Mouse (Mus musculus): Measurements from ENCODE around the gene Zfp92. TPM values are rescaled to one million over a fixed set of nuclear protein-coding genes. Genes with fewer than 3 reads are reported as not detected.
A peak's percentile ranks its signal among the peaks of the same experiment; 100 is the strongest.
"Not testable (repeated sequence)": the region's sequence is repeated elsewhere in the genome, so short reads cannot be mapped to it uniquely, and the experiment has no call there.

Gene Zfp92
- polyA plus RNA-seq (2014; fragmentation: Nextera tagmentation; extraction: Ambion mirVana) = 0.19 and 0.27 TPM in 2 replicates

DNA sequence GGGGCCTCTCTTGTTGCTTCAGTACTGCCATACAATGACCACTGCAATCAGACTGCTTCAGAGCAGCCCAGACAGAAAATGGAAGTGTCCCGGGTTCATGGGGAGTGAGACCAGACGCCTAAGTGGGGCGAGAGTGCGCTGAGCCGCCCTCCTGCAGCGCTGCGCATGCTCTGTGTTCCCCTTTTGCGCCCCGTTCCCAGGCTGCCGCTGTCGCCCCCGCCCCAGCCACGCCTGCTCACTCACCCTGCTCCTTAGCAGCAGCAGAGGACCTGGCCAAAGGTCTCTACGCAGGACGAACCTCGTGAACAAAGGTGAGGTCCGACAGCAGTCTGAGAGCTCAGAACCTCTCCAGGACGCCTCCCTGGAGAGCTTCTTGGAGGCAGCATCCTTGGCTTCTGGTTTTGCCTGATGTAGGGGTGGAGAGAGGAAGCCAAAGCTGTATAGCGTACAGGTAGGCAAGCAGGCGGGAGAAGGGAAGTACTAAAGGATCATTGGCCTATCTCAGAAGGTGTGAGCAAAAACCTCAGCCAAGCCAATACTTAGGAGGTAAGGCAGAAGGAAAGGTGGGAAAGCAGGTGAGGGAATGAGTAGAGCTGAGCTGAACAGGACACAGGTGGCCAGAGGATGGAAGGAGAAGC lies at the start of gene Zfp92:
Gene Zfp92 (plus strand): TSS at position 217 of the 638 bp plus-strand sequence.
- H3K27me3 ChIP-seq (ENCODE audit: control insufficient read depth, insufficient read depth, low read length) = peaks cover 2% of the 10 kb centered on the region
- DNase-seq (ENCODE audit: low spot score) = peak; percentile 26
- 0 out of 2 replicates have a peak within 1 kb of the TSS, but pooled peaks have one; percentile 6 for H3K4me3 ChIP-seq (ENCODE audit: low read depth, low read length)
- WGBS = 21% methylated on average over 20 of the region's 20 CpGs
- no peaks in the 10 kb centered on the region for H3K9me3 ChIP-seq (ENCODE audit: control insufficient read depth, low read length)
- no peak within 1 kb of the TSS for H3K9ac ChIP-seq (ENCODE audit: low read length)
- H3K36me3 ChIP-seq (ENCODE audit: control insufficient read depth, insufficient read depth, low read length) = no peaks in the 10 kb centered on the region
- ATAC-seq (ENCODE audit: insufficient number of reproducible peaks, low FRiP score, low TSS enrichment, low read depth) = no peak
- H3K4me1 ChIP-seq (ENCODE audit: control insufficient read depth, insufficient read depth, low read length) = no peaks in the 10 kb centered on the region
- H3K27ac ChIP-seq (replicated peaks; ENCODE audit: low read depth, low read length) = no peak within 1 kb of the TSS
- H3K4me2 ChIP-seq (ENCODE audit: low read depth, severe bottlenecking) = peak within 1 kb of the TSS; percentile 44

DNA sequence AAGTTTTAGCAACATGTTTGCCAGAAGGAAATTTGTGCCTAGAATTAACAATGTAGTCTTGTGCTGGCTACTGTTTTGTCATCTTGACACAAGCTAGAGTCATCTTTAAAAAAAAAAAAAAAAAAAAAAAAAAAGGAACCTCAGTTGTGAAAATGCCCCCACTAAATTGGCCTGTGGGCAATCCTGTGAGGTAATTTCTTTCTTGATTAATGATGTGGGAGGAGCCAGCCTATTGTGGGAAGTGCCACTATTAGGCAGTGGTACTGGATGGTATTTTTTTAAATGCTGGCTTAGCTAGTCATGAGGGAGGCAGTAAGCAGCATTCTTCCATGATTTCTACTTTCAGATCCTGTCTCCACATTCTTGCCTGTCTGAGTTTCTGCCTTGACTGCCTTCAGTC lies 47.6 kb upstream of the Zfp92 start:
- H3K9ac ChIP-seq (ENCODE audit: low read length) = no peak overlapping the region
- DNase-seq (ENCODE audit: low spot score) = no peak
- H3K27ac ChIP-seq (replicated peaks; ENCODE audit: low read depth, low read length) = no peak overlapping the region
- no peaks in the 10 kb centered on the region for H3K4me1 ChIP-seq (ENCODE audit: control insufficient read depth, insufficient read depth, low read length)
- H3K4me2 ChIP-seq (ENCODE audit: low read depth, severe bottlenecking) = no peak overlapping the region
- no peak for ATAC-seq (ENCODE audit: insufficient number of reproducible peaks, low FRiP score, low TSS enrichment, low read depth)
- H3K27me3 ChIP-seq (ENCODE audit: control insufficient read depth, insufficient read depth, low read length) = no peaks in the 10 kb centered on the region
- no peaks in the 10 kb centered on the region for H3K36me3 ChIP-seq (ENCODE audit: control insufficient read depth, insufficient read depth, low read length)
- H3K9me3 ChIP-seq (ENCODE audit: control insufficient read depth, low read length) = no peaks in the 10 kb centered on the region
- no peak overlapping the region for H3K4me3 ChIP-seq (ENCODE audit: low read depth, low read length)

DNA sequence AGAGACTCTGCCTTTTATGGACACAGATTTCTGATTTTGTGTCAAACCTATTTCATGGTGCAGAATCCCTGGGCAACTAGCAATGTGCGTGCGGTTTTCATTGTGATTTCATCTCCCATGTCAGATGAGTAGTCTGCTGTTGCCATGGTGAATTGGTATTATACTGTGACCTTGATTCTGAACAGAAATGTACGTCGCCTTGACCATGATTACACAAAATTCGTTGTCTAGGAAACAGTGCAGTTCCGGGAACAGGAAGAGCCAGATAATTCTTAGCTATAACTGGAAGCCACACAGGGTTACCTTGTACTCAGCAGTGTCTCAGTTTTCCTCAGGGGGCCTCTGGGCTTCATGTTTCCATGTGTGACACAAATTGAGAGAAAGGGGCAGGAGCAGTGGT lies 26.5 kb upstream of the Zfp92 start:
- no peaks in the 10 kb centered on the region for H3K9me3 ChIP-seq (ENCODE audit: control insufficient read depth, low read length)
- no peak overlapping the region for H3K4me2 ChIP-seq (ENCODE audit: low read depth, severe bottlenecking)
- 85% methylated on average over 6 of the region's 6 CpGs for WGBS
- no peaks in the 10 kb centered on the region for H3K4me1 ChIP-seq (ENCODE audit: control insufficient read depth, insufficient read depth, low read length)
- H3K27me3 ChIP-seq (ENCODE audit: control insufficient read depth, insufficient read depth, low read length) = no peaks in the 10 kb centered on the region
- no peak overlapping the region for H3K4me3 ChIP-seq (ENCODE audit: low read depth, low read length)
- H3K27ac ChIP-seq (replicated peaks; ENCODE audit: low read depth, low read length) = no peak overlapping the region
- no peaks in the 10 kb centered on the region for H3K36me3 ChIP-seq (ENCODE audit: control insufficient read depth, insufficient read depth, low read length)
- no peak for DNase-seq (ENCODE audit: low spot score)
- no peak overlapping the region for H3K9ac ChIP-seq (ENCODE audit: low read length)
- no peak for ATAC-seq (ENCODE audit: insufficient number of reproducible peaks, low FRiP score, low TSS enrichment, low read depth)

- no peaks in the 10 kb centered on the region for H3K27me3 ChIP-seq (ENCODE audit: control insufficient read depth, insufficient read depth, low read length)
Measured at GRCm38 (mm10) chrX:73384924-73385323, 26.0 kb upstream of the Zfp92 start.

GRCm38 (mm10) chrX:73391481-73391880 lies 19.4 kb upstream of the Zfp92 start:
- H3K4me1 ChIP-seq (ENCODE audit: control insufficient read depth, insufficient read depth, low read length) = no peaks in the 10 kb centered on the region
- no peaks in the 10 kb centered on the region for H3K27me3 ChIP-seq (ENCODE audit: control insufficient read depth, insufficient read depth, low read length)
- ATAC-seq (ENCODE audit: insufficient number of reproducible peaks, low FRiP score, low TSS enrichment, low read depth) (no peak), DNase-seq (ENCODE audit: low spot score) (no peak)
- no peak overlapping the region for H3K4me2 ChIP-seq (ENCODE audit: low read depth, severe bottlenecking)
- H3K9me3 ChIP-seq (ENCODE audit: control insufficient read depth, low read length) = no peaks in the 10 kb centered on the region
- no peak overlapping the region for H3K9ac ChIP-seq (ENCODE audit: low read length)
- 91% methylated on average over 4 of the region's 4 CpGs for WGBS
- no peaks in the 10 kb centered on the region for H3K36me3 ChIP-seq (ENCODE audit: control insufficient read depth, insufficient read depth, low read length)
- H3K4me3 ChIP-seq (ENCODE audit: low read depth, low read length) = no peak overlapping the region
- H3K27ac ChIP-seq (replicated peaks; ENCODE audit: low read depth, low read length) = no peak overlapping the region

More at GRCm38 (mm10) chrX:73384924-73385323, 26.0 kb upstream of the Zfp92 start:
- no peak overlapping the region for H3K4me3 ChIP-seq (ENCODE audit: low read depth, low read length)
- H3K4me2 ChIP-seq (ENCODE audit: low read depth, severe bottlenecking) = no peak overlapping the region
- no peak overlapping the region for H3K9ac ChIP-seq (ENCODE audit: low read length)
- no peaks in the 10 kb centered on the region for H3K36me3 ChIP-seq (ENCODE audit: control insufficient read depth, insufficient read depth, low read length)
- 36% methylated on average over 1 of the region's 1 CpGs for WGBS
- H3K27ac ChIP-seq (replicated peaks; ENCODE audit: low read depth, low read length) = no peak overlapping the region
- no peaks in the 10 kb centered on the region for H3K4me1 ChIP-seq (ENCODE audit: control insufficient read depth, insufficient read depth, low read length)
- no peak for ATAC-seq (ENCODE audit: insufficient number of reproducible peaks, low FRiP score, low TSS enrichment, low read depth)
- DNase-seq (ENCODE audit: low spot score) = no peak
- H3K9me3 ChIP-seq (ENCODE audit: control insufficient read depth, low read length) = no peaks in the 10 kb centered on the region

- Histone ChIP-seq H3K4me3 (ENCODE audit: low read depth, low read length) (no peak overlapping the region), H3K4me2 (ENCODE audit: low read depth, severe bottlenecking) (no peak overlapping the region), H3K9ac (ENCODE audit: low read length) (no peak overlapping the region), H3K36me3 (ENCODE audit: control insufficient read depth, insufficient read depth, low read length) (no peaks in the 10 kb centered on the region), H3K27me3 (ENCODE audit: control insufficient read depth, insufficient read depth, low read length) (no peaks in the 10 kb centered on the region), H3K4me1 (ENCODE audit: control insufficient read depth, insufficient read depth, low read length) (no peaks in the 10 kb centered on the region), H3K27ac (replicated peaks; ENCODE audit: low read depth, low read length) (no peak overlapping the region), H3K9me3 (ENCODE audit: control insufficient read depth, low read length) (no peaks in the 10 kb centered on the region)
- ATAC-seq (ENCODE audit: insufficient number of reproducible peaks, low FRiP score, low TSS enrichment, low read depth) (no peak), DNase-seq (ENCODE audit: low spot score) (no peak)
- whole genome bisulfite sequencing = 79% methylated on average over 1 of the region's 1 CpGs
Measured at GRCm38 (mm10) chrX:73396446-73396845, 14.4 kb upstream of the Zfp92 start.

DNA sequence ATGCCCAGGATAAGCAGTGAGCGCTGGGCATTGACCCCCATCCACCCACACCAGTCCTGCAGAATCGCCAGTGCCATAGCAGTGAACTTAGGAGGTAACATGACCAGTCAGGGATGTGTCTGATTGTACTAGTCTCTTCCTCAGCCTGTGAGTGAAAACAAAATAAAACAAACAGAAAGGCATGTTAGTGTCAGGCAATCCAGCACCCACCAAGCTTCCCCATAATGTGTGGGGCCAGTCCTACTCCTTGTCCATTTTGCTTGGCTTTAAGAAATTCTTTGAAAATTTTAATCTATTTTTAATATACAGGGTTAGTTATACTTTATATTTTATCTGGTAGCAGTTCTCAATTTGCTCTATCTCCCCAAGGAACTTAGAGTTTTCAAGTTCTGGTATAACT lies 12.3 kb upstream of the Zfp92 start, which contains the start of gene Gm18336:
Gene Gm18336 (minus strand): TSS at position 101 of the 400 bp plus-strand sequence.
- not testable (repeated sequence) for H3K27me3 ChIP-seq (ENCODE audit: control insufficient read depth, insufficient read depth, low read length); H3K27ac ChIP-seq (replicated peaks; ENCODE audit: low read depth, low read length); H3K4me3 ChIP-seq (ENCODE audit: low read depth, low read length); H3K4me2 ChIP-seq (ENCODE audit: low read depth, severe bottlenecking); H3K9ac ChIP-seq (ENCODE audit: low read length); DNase-seq (ENCODE audit: low spot score); H3K4me1 ChIP-seq (ENCODE audit: control insufficient read depth, insufficient read depth, low read length); H3K36me3 ChIP-seq (ENCODE audit: control insufficient read depth, insufficient read depth, low read length); H3K9me3 ChIP-seq (ENCODE audit: control insufficient read depth, low read length); ATAC-seq (ENCODE audit: insufficient number of reproducible peaks, low FRiP score, low TSS enrichment, low read depth)
- WGBS = 75% methylated on average over 2 of the region's 2 CpGs

- no peaks in the 10 kb centered on the region for H3K4me1 ChIP-seq (ENCODE audit: control insufficient read depth, insufficient read depth, low read length)
- WGBS = 86% methylated on average over 20 of the region's 20 CpGs
Measured at GRCm38 (mm10) chrX:73400951-73401350, 9.9 kb upstream of the Zfp92 start.

DNA sequence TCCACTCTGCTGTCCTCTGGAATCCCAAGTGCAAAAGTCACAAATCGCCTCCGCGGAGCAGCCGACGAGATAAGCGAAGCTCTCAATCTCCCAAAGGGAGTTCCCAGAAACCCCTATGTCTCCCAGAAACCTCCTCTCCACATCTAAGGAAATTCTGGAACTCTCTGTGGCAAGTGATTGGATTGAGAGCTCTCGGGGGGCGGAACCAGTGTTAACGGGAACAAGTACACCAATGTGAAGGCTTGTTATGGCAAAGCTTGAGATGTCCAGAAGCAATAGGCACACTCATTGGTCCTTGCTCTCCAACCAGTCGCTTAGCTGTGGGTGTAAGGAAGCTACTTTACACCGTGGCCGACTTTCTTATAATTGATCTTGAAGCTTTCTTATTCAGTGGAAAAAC lies 9.3 kb upstream of the Zfp92 start:
- Histone ChIP-seq H3K27ac (replicated peaks; ENCODE audit: low read depth, low read length) (no peak overlapping the region), H3K9me3 (ENCODE audit: control insufficient read depth, low read length) (no peaks in the 10 kb centered on the region), H3K9ac (ENCODE audit: low read length) (no peak overlapping the region), H3K4me2 (ENCODE audit: low read depth, severe bottlenecking) (no peak overlapping the region), H3K4me1 (ENCODE audit: control insufficient read depth, insufficient read depth, low read length) (no peaks in the 10 kb centered on the region), H3K4me3 (ENCODE audit: low read depth, low read length) (no peak overlapping the region), H3K36me3 (ENCODE audit: control insufficient read depth, insufficient read depth, low read length) (no peaks in the 10 kb centered on the region), H3K27me3 (ENCODE audit: control insufficient read depth, insufficient read depth, low read length) (no peaks in the 10 kb centered on the region)
- ATAC-seq (ENCODE audit: insufficient number of reproducible peaks, low FRiP score, low TSS enrichment, low read depth) = no peak
- no peak for DNase-seq (ENCODE audit: low spot score)
- 94% methylated on average over 12 of the region's 12 CpGs for WGBS

More at GRCm38 (mm10) chrX:73400951-73401350, 9.9 kb upstream of the Zfp92 start:
- Histone ChIP-seq H3K27me3 (ENCODE audit: control insufficient read depth, insufficient read depth, low read length) (no peaks in the 10 kb centered on the region), H3K36me3 (ENCODE audit: control insufficient read depth, insufficient read depth, low read length) (no peaks in the 10 kb centered on the region), H3K9me3 (ENCODE audit: control insufficient read depth, low read length) (no peaks in the 10 kb centered on the region), H3K4me2 (ENCODE audit: low read depth, severe bottlenecking) (no peak overlapping the region), H3K27ac (replicated peaks; ENCODE audit: low read depth, low read length) (no peak overlapping the region), H3K4me3 (ENCODE audit: low read depth, low read length) (no peak overlapping the region), H3K9ac (ENCODE audit: low read length) (no peak overlapping the region)
- DNase-seq (ENCODE audit: low spot score) (no peak), ATAC-seq (ENCODE audit: insufficient number of reproducible peaks, low FRiP score, low TSS enrichment, low read depth) (no peak)
